Comparison of ENCODE assay signal across 9 mouse cellular contexts in the genomic region with DNA sequence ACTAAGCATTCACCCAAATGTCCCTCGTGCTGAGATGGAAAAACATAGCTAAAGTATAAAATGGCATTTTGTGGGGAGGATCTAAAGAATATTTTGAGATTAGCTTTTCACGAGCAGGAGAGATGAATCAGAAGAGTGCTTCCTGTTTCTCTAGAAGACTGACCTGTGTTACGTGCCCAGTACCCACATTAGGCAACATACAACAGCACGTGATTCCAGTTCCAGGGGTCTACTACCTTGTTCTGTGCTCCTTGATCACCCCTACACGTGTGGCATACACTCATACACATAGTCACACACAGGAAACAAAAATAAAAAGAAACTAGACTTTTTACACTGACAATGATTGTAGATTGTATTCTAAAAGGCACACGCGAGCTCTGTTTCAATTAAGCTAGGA. TPM values are rescaled to one million over a fixed set of nuclear protein-coding genes. Genes with fewer than 3 reads are reported as not detected.
DNase-seq lines count a peak whose midpoint lies in the region; ATAC-seq and TF ChIP-seq lines count a peak whose summit lies in the region.
"Had no signal": no experiment of that assay in that cellular context is flagged by ENCODE, and none has a peak within 500 bp of the region (broad histone marks: within the 10 kb centered on the region; RNA-seq: fewer than 3 reads in every experiment).

No protein-coding gene starts in this region.

- no peak for TF ChIP-seq CTCF in lung, embryonic 14.5 days (IDR thresholded peaks at IDR 0.05; ENCODE audit: low read depth)

- H3K27me3 ChIP-seq in erythroblast, embryonic 14.5 days (ENCODE audit: control insufficient read depth) = no peaks in the 10 kb centered on the region
- no peaks in the 10 kb centered on the region for H3K27me3 ChIP-seq in lung, embryonic 14.5 days (ENCODE audit: insufficient read depth, low read length)
- no peaks in the 10 kb centered on the region for H3K27me3 ChIP-seq in limb, embryonic 12.5 days
- H3K27me3 ChIP-seq in neural tube, embryonic 15.5 days (replicated peaks) = no peaks in the 10 kb centered on the region

- peaks cover 41% of the 10 kb centered on the region for H3K36me3 ChIP-seq in erythroblast, embryonic 14.5 days (ENCODE audit: control insufficient read depth)
- peaks cover 12% of the 10 kb centered on the region for H3K36me3 ChIP-seq in lung, embryonic 14.5 days (ENCODE audit: insufficient read depth)
- H3K36me3 ChIP-seq in limb, embryonic 12.5 days = peaks cover 23% of the 10 kb centered on the region
- peaks cover 27% of the 10 kb centered on the region for H3K36me3 ChIP-seq in neural tube, embryonic 15.5 days

- 76% methylated on average over 7 of the region's 7 CpGs for WGBS in lung, embryonic 14.5 days
- WGBS in limb, embryonic 12.5 days = 78% methylated on average over 7 of the region's 7 CpGs
- WGBS in neural tube, embryonic 15.5 days = 77% methylated on average over 7 of the region's 7 CpGs

- ATAC-seq in erythroblast, adult 5-6 weeks (replicated peaks; ENCODE audit: low FRiP score, poor library complexity, severe bottlenecking) = no peak
- no peak for ATAC-seq in lung, embryonic 14.5 days (ENCODE audit: insufficient read depth)
- ATAC-seq in limb, embryonic 12.5 days (ENCODE audit: insufficient number of reproducible peaks, insufficient read depth, low FRiP score, low TSS enrichment, low read depth) = no peak
- no peak for ATAC-seq in neural tube, embryonic 15.5 days (ENCODE audit: low FRiP score)

- H3K4me1 ChIP-seq in erythroblast, embryonic 14.5 days (ENCODE audit: control insufficient read depth) = peaks cover 51% of the 10 kb centered on the region
- H3K4me1 ChIP-seq in lung, embryonic 14.5 days (ENCODE audit: insufficient read depth) = no peaks in the 10 kb centered on the region
- peaks cover 14% of the 10 kb centered on the region for H3K4me1 ChIP-seq in limb, embryonic 12.5 days (replicated peaks)
- H3K4me1 ChIP-seq in neural tube, embryonic 15.5 days = peaks cover 21% of the 10 kb centered on the region

- peak overlapping the region; percentile 87 for H3K4me3 ChIP-seq in erythroblast, embryonic 14.5 days (replicated peaks)
- peak overlapping the region; percentile 74; the same call in 1 of the 2 replicates for H3K4me3 ChIP-seq in lung, embryonic 14.5 days (ENCODE audit: low read depth, low read length)
- H3K4me3 ChIP-seq in limb, embryonic 12.5 days (replicated peaks) = no peak overlapping the region
- H3K4me3 ChIP-seq in neural tube, embryonic 15.5 days (replicated peaks) = peak overlapping the region; percentile 77; the same call in 1 of the 2 replicates

- H3K9ac ChIP-seq in lung, embryonic 14.5 days = no peak overlapping the region
- no peak overlapping the region for H3K9ac ChIP-seq in limb, embryonic 12.5 days (replicated peaks)
- H3K9ac ChIP-seq in neural tube, embryonic 15.5 days (replicated peaks) = no peak overlapping the region

- no peak for DNase-seq in lung, embryonic 14.5 days
- DNase-seq in lung, postnatal 10 days = no peak
- DNase-seq in spleen, postnatal 14 days (ENCODE audit: low spot score in 2 of 2) = no peak
- DNase-seq in lung, postnatal 25 days (ENCODE audit: low spot score) = no peak
- DNase-seq: kidney, adult 11 months had no signal

- no peak overlapping the region for H3K27ac ChIP-seq in lung, embryonic 14.5 days (ENCODE audit: low read depth)
- H3K27ac ChIP-seq in limb, embryonic 12.5 days = no peak overlapping the region
- no peak overlapping the region for H3K27ac ChIP-seq in neural tube, embryonic 15.5 days (replicated peaks)

- H3K4me2 ChIP-seq in lung, embryonic 14.5 days = peak overlapping the region; percentile 92
- H3K4me2 ChIP-seq in limb, embryonic 12.5 days = peak overlapping the region; percentile 86
- peak overlapping the region; percentile 97 for H3K4me2 ChIP-seq in neural tube, embryonic 15.5 days

- H3K9me3 ChIP-seq in erythroblast, embryonic 14.5 days (ENCODE audit: control insufficient read depth, low read length) = no peaks in the 10 kb centered on the region
- no peaks in the 10 kb centered on the region for H3K9me3 ChIP-seq in lung, embryonic 14.5 days (ENCODE audit: low read depth, low read length)
- no peaks in the 10 kb centered on the region for H3K9me3 ChIP-seq in limb, embryonic 12.5 days
- no peaks in the 10 kb centered on the region for H3K9me3 ChIP-seq in neural tube, embryonic 15.5 days (replicated peaks)

RNA-seq across cellular contexts. Expression of a gene that starts 1.3 kb away (rescaled TPM):
- 1.3 and 2.0 TPM in 2 replicates for polyA plus RNA-seq in erythroblast, embryonic 14.5 days (2012)
- 10.6 and 12.3 TPM in 2 replicates for total RNA-seq in erythroblast, adult 5-6 weeks (2015; ENCODE audit: low replicate concordance)
- total RNA-seq in erythroblast, adult 5-6 weeks (2017; ENCODE audit: low replicate concordance) = 38.9 and 39.4 TPM in 2 replicates
- 7.0 and 7.5 TPM in 2 replicates for polyA plus RNA-seq in lung, embryonic 14.5 days (2014; fragmentation: Nextera tagmentation; extraction: Ambion mirVana)
- polyA plus RNA-seq in limb, embryonic 12.5 days (2016; fragmentation: Nextera tagmentation; extraction: Ambion mirVana) = 8.2 and 9.1 TPM in 2 replicates
- polyA plus RNA-seq in neural tube, embryonic 15.5 days (2015; fragmentation: Nextera tagmentation; extraction: Ambion mirVana) = 12.8 and 14.4 TPM in 2 replicates

RNA-seq across cellular contexts. Expression of a gene that starts 4.0 kb away (rescaled TPM):
- 0.13 and 0.15 TPM in 2 replicates for polyA plus RNA-seq in erythroblast, embryonic 14.5 days (2012)
- 4.4 TPM in 1 of 2 replicates, not detected in the other for total RNA-seq in erythroblast, adult 5-6 weeks (2015; ENCODE audit: low replicate concordance)
- total RNA-seq in erythroblast, adult 5-6 weeks (2017; ENCODE audit: low replicate concordance) = 3.9 and 8.9 TPM in 2 replicates
- 12.9 and 13.4 TPM in 2 replicates for polyA plus RNA-seq in lung, embryonic 14.5 days (2014; fragmentation: Nextera tagmentation; extraction: Ambion mirVana)
- polyA plus RNA-seq in limb, embryonic 12.5 days (2016; fragmentation: Nextera tagmentation; extraction: Ambion mirVana) = 21.5 and 21.8 TPM in 2 replicates
- 12.5 and 12.9 TPM in 2 replicates for polyA plus RNA-seq in neural tube, embryonic 15.5 days (2015; fragmentation: Nextera tagmentation; extraction: Ambion mirVana)

RNA-seq across cellular contexts. Expression of a gene that starts 8.5 kb away (rescaled TPM):
- 8.3 and 21.1 TPM in 2 replicates for polyA plus RNA-seq in erythroblast, embryonic 14.5 days (2012)
- 78.0 and 168 TPM in 2 replicates for total RNA-seq in erythroblast, adult 5-6 weeks (2015; ENCODE audit: low replicate concordance)
- total RNA-seq in erythroblast, adult 5-6 weeks (2017; ENCODE audit: low replicate concordance) = 43.4 and 55.3 TPM in 2 replicates
- polyA plus RNA-seq in lung, embryonic 14.5 days (2014; fragmentation: Nextera tagmentation; extraction: Ambion mirVana) = 564 and 578 TPM in 2 replicates
- 603 and 604 TPM in 2 replicates for polyA plus RNA-seq in limb, embryonic 12.5 days (2016; fragmentation: Nextera tagmentation; extraction: Ambion mirVana)
- 724 and 793 TPM in 2 replicates for polyA plus RNA-seq in neural tube, embryonic 15.5 days (2015; fragmentation: Nextera tagmentation; extraction: Ambion mirVana)

RNA-seq across cellular contexts. Expression of a gene that starts 31.1 kb away (rescaled TPM):
- polyA plus RNA-seq in erythroblast, embryonic 14.5 days (2012) = 0.87 and 1.1 TPM in 2 replicates
- 24.8 and 33.9 TPM in 2 replicates for total RNA-seq in erythroblast, adult 5-6 weeks (2015; ENCODE audit: low replicate concordance)
- total RNA-seq in erythroblast, adult 5-6 weeks (2017; ENCODE audit: low replicate concordance) = 36.8 and 44.6 TPM in 2 replicates
- polyA plus RNA-seq in lung, embryonic 14.5 days (2014; fragmentation: Nextera tagmentation; extraction: Ambion mirVana) = 34.4 and 37.0 TPM in 2 replicates
- 34.2 and 34.8 TPM in 2 replicates for polyA plus RNA-seq in limb, embryonic 12.5 days (2016; fragmentation: Nextera tagmentation; extraction: Ambion mirVana)
- polyA plus RNA-seq in neural tube, embryonic 15.5 days (2015; fragmentation: Nextera tagmentation; extraction: Ambion mirVana) = 28.1 and 29.8 TPM in 2 replicates

RNA-seq across cellular contexts. Expression of a gene that starts 33.4 kb away (rescaled TPM):
- 7.8 and 8.9 TPM in 2 replicates for polyA plus RNA-seq in erythroblast, embryonic 14.5 days (2012)
- total RNA-seq in erythroblast, adult 5-6 weeks (2015; ENCODE audit: low replicate concordance) = 8.1 and 11.1 TPM in 2 replicates
- total RNA-seq in erythroblast, adult 5-6 weeks (2017; ENCODE audit: low replicate concordance) = 15.1 and 17.0 TPM in 2 replicates
- polyA plus RNA-seq in lung, embryonic 14.5 days (2014; fragmentation: Nextera tagmentation; extraction: Ambion mirVana) = 36.5 and 42.3 TPM in 2 replicates
- 65.9 and 67.2 TPM in 2 replicates for polyA plus RNA-seq in limb, embryonic 12.5 days (2016; fragmentation: Nextera tagmentation; extraction: Ambion mirVana)
- polyA plus RNA-seq in neural tube, embryonic 15.5 days (2015; fragmentation: Nextera tagmentation; extraction: Ambion mirVana) = 49.7 and 50.3 TPM in 2 replicates

Comparison
In these comparisons a context has a peak if more than half of its experiments do, and no peak if none do; other contexts are left out.
1. RNA of a gene that starts 4.0 kb away (polyA plus RNA-seq): 21.5 to 21.8 TPM in limb, embryonic 12.5 days, 12.9 to 13.4 TPM in lung, embryonic 14.5 days and 12.5 to 12.9 TPM in neural tube, embryonic 15.5 days; 0.13 to 0.15 TPM in erythroblast, embryonic 14.5 days; every median in the first group is over 10 times any median in the second.
2. RNA of a gene that starts 8.5 kb away (polyA plus RNA-seq): 724 to 793 TPM in neural tube, embryonic 15.5 days, 603 to 604 TPM in limb, embryonic 12.5 days and 564 to 578 TPM in lung, embryonic 14.5 days; 8.3 to 21.1 TPM in erythroblast, embryonic 14.5 days; every median in the first group is over 10 times any median in the second.
3. Peak in every context shown above with its lines, with median percentiles within 50 percentile points of each other: H3K4me2 ChIP-seq.